Mouse (Mus musculus): Measurements from ENCODE around the gene Bcdin3d.
A peak's percentile ranks its signal among the peaks of the same experiment; 100 is the strongest.

The Bcdin3d gene

DNA sequence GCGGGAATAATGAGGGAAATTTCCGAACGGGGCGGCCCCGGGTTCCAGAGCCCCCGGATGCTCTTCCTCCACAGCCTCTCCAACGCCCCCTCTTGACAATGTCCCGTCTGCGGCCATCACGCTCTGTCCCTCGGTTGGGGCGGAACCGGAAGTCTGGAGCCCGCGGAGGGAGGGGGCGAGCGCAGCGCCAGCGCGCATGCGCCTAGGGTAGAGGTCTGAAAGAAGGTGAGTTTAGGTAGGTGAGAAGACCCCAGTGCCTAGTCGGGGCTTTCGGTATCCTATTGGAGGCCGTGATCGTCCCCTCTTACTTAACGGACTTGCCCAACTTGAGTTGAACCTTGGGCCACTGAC, at the start of gene Bcdin3d:
Gene Bcdin3d, minus strand, starts transcription at position 155 of the 351 bp plus-strand sequence.
- DNase-seq (ENCODE audit: inconsistent ontology term) = peak; percentile 92

DNA sequence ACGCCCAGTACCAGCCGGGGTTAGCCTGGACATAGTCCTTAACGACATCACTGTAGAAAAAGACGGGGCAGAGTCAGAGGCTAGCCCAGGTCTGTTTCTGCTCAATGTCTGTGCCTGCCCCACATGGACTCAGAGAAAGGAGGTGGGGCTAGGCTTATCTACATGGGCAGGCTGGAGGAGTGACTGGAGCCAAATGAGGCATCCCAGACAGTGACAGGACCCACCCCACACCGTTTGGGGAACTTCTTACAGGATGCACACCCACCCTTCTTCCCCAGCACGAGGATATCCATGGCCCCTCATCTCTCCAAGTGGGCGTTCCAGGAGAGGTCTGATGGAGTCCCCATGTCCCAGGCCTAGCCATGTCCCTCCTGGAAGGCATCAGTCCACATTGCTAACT, 45.8 kb upstream of the Bcdin3d start:
- no peak for DNase-seq (ENCODE audit: inconsistent ontology term)

DNA sequence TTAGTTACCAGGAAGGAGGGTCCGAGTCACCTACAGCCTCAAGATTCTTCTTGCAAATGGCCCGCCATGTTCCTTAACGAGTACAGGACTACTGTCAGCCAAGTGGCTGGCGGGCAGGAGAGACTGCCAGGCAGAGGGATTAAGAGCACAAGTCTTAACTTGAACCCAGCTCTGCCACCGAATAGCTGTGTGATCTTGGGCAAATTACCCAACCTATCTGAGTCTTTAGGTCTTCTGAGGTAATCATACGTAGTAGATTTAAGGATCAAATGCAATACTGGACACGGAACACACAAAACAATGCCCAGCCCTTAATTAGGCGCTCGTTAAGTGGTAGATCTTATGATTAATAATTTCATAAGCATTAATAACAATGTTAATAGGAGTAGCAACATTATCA, 45.1 kb upstream of the Bcdin3d start:
- DNase-seq (ENCODE audit: inconsistent ontology term) = no peak

DNA sequence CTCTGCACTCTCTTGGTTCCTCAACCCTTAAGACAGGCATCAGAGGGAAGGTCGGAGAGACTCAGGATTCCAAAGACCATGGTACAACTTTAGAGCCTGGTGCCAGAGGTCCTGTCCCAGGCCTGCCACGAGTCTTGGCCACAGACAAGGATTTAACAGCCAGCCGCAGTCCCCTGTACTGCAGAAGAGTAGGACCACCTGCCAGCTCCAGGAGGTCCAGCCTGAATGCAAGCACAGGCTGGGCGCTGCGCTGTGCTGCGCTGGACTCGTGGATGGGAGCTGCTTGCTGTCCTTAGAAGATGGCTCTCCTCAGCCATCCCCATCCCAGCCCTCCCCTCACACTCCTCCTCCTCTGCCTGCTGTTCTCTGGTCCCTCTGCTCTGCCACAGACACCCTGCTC, 43.2 kb upstream of the Bcdin3d start:
- no peak for DNase-seq (ENCODE audit: inconsistent ontology term)

DNA sequence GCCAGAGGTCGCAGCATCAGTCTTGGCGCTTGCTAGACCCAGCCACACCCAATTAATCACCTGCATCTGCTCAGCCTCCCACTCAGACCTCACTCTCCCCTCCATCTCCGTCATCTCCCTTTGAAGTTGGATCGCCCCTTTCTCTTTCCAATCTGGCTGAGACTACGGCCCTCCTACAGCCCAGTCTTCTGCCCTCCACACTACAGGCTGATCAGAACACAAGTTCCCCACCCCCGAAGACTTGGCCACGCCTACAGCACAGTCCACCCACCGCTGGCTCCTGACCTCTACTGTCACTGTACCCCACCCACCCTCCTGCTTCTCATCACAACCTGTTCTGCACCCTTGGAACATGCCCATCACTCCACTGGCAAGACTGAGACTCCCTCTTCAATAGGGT, 42.2 kb upstream of the Bcdin3d start:
- DNase-seq (ENCODE audit: inconsistent ontology term) = no peak

DNA sequence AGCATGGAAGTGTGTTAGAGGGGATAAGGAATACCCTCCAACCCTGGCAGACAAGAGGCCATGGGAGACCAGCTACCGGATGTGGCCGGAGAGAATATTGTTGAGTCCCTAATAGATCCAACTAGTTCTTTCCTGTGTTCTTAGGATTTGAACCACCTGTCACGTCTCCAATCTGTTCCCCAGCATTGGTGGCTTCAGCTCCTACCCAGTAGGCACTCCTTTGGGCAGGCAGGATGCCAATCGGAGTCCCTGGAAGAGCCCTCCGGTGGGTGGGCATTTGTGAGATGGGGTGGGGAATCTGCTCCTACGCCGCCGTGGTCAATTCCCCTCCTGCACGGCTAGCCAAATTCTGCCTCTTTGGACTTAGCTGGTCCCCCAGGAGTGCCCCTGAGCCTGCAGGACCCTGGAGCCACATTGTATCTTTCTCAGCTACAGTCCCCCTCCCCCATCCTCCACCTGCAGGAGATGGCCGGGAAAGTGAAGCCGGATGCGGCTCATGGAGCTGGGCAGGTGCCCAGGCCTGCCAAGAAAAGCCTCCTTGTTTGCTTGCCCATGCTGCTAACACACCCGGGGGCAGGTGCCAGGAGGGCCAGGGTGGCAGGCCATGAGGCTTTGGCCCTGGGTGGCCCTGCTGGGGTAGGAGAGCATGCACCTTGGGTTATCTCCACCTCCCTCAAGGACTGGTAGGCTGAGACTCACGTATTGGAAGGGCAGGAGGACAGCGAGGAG, 37.4 kb upstream of the Bcdin3d start:
- DNase-seq (ENCODE audit: inconsistent ontology term) = no peak

DNA sequence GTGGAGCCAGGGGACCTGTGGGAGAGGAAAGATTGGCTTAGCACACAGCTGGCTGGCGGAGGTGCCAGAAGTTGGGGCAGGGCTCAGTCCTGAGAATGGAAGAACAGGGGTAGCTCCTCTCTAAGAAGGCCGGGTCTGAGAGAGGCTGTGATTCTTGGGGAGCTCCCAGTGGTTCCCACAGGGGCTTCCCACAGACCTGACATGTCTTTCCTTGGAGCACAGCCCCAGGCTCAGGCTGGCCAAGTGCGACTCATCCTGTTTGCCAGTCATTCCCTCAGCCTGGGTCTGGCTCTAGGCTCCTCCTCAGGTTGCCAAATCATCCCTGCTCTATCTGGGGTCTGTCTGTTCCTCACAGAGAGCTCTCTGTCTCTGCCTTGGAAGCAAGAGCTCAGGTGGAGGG, 36.1 kb upstream of the Bcdin3d start:
- DNase-seq (ENCODE audit: inconsistent ontology term) = peak; percentile 53

DNA sequence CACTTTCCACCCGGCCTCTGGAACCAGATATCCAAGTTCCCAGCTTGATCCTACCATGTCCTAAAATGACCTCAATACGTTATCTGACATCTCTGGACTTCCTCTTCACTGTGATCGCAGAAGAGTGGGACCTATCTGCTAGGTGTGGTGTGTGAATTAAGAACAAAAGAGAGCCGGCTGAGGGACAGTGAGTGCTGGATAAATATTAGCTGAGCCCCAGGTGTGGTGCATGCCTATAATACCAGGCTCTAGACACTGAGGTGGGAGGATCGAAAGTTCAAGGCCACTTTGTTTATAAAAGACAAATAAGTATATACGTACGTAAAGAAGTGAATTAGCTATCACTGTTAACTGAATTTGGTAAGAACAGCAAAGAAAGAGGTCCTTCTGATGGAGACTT, 35.3 kb upstream of the Bcdin3d start:
- DNase-seq (ENCODE audit: inconsistent ontology term) = no peak

DNA sequence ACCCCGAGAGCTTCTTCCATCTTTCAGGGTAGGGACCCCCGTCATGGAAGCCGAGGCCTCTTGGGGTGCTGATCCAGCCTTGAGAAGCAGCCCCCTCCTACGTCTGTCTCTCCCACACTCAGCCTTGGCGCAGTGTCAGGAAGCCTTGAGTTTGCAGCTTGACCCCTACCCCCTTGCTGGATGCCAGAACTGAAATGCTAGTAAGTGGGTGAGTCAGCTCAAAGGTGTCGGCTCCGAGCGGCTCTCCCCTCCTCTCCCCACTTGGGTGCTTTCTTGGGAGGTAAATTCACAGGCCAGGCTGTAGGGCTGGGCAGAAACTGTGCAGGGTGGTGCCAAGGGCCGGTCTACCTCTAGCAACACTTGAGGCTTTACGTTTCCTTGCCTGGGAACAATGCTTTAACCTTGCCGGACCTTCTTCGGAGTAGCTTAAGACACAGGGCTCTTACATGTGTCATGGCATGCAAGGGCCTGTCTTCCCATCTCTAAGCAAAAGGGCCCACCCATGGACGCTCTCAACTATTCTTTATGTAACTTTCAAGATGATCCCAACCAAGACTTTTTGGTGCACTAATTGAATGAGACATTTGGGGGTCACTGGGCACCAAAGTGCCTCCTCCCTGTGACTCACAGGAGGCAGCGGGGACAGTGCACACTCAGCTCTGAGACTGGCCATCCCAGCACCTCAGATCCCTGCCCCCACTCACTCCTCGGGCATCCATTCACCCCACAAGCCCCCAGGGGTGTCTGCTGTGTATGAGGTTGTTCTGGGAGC, 31.0 kb upstream of the Bcdin3d start:
- peak; percentile 61 for DNase-seq (ENCODE audit: inconsistent ontology term)

DNA sequence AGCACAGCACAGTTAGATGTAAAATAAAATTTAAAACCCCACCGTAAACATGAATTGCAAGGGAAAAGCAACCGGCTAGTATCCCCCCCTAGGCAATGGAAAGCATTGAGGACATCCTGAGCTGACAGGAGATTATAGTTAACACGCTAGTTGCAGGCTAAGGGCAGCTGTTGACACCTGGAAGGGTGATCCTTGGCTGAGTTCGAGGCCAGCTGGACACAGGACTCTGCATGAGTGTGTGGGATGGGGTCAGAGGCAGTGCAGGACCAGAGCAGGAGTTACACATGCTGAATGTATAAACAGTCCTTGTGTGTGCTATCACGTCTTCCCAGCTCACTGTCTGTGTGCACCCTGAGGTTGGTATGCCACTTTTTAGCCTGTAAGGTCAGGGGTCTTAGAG, 28.7 kb upstream of the Bcdin3d start:
- no peak for DNase-seq (ENCODE audit: inconsistent ontology term)

DNA sequence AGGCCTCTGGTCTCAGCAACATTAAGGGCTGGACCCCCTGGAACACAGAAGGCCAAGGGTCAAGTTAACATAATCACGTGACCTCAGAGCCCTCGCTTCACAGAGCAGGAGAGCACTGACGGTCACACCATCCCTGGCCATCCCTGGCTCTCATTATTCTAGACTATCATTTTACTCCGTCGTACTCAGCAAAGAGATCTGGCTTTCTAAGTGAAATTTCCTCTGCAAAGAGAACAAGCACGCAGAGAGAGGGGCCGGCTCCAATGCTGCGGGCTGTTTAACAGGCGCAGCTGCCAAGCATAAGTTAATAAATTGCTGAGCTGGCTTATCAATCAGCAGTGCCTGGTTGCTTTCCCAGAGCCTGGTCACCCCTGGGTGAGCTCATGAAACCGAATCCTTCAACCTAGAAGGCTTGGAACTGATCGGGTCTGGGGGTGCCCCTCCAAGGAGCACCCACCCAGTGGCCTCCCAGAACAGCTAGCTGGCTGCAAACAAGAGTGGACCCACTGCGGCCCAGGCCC, 27.8 kb upstream of the Bcdin3d start:
- DNase-seq (ENCODE audit: inconsistent ontology term) = no peak

DNA sequence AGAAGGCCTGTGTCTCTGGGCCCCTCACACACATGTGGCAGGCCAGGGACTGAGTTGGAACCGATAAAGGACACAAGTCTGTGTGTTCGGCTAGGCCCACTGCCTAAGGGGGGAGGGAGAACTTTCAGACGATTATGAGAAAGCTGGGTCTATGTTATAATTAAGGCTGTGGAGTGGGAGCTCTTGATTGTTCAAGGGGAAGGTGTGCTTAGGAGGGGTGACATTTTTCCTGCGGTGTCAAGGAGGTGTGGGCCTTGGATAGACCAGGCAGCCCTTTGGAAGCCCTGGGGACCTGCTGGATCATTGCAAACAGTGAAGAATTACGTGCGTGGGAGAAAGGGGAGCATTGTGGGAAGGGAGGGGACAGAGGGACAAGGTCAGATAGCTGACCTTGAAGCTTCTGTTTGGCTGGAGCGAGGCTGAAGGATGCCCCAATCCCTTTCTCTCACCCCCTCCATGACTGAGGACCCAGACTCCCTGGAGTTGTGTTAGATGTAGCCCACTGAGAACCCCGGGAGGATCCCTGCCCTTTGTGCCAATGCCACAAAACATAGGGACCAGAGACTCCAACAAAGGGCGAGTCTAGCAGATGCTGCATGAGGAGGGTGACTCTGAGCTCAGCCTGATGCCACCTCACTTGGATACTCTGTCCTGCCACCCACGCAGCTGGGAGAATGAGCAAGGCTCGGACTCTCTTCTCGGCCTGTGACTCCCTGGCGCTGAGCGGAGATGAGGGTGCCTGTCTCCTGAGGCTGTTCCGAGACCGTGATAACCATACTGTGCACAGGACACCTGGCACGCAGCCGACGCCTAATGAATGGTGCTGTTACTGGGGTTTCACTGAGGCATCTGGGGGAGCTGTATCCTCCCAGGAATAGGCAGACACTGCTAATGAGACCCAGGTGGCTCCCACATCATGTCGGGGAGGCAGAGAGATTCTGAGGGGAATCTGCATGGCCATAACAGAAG, 27.0 kb upstream of the Bcdin3d start:
- peak; percentile 27 for DNase-seq (ENCODE audit: inconsistent ontology term)

DNA sequence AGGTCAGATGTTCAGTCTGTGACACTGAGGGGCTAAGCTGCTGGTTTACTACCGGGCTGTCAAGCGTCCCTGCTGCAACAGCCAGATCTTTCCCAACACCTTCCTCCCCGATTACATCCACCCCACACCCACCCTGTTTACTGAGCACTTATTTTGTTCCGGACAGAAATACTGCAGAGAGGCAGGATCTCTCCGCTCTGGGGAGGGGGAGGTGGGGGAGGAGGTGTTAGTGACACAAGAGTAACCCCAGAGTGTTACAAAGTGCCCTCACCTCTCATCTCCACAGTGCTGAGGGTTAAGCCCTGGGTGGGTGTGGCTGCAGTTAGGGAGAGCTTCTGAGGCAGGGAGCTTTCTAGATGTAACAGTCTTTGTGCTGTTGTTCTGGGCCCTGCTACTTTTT, 25.8 kb upstream of the Bcdin3d start:
- no peak for DNase-seq (ENCODE audit: inconsistent ontology term)

DNA sequence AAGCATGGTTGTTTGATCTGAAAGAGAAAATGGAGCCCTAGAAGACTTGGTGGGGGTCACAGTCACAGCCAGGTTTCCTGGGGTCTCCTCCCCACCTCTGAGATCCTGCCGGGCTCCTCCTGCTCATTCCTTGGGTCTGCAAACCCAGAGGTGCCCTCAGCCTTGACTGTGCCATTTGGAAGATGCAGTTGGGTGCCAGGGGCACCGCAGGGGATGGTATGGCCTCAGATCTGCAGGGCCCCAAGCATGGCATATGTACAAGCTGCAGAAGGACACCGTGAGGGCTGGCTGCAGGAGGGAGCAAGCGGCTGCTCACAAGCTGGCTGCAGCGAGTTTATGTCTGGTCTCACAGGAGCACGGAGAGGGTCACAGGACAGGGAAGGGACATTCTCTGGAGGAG, 25.2 kb upstream of the Bcdin3d start:
- no peak for DNase-seq (ENCODE audit: inconsistent ontology term)

DNA sequence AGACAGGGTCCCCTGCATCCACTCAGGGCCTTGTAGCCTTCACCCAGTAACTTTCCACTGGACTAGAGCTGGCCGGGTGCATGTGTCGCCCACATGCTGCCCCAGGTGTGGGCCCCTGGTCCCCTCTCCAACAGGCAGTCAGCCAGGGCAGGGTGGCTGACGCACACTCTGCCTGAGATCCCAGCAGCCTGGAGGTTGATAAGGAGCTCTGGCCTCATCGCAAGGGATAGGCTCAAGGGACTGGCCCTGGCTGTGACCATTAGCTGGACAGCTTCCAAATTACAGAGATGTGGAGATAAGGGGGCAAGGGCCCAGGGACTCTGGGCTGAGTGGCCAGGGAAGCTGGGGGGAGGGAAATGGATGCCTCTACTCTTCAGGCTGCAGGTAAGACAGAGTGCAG, 24.3 kb upstream of the Bcdin3d start:
- no peak for DNase-seq (ENCODE audit: inconsistent ontology term)

DNA sequence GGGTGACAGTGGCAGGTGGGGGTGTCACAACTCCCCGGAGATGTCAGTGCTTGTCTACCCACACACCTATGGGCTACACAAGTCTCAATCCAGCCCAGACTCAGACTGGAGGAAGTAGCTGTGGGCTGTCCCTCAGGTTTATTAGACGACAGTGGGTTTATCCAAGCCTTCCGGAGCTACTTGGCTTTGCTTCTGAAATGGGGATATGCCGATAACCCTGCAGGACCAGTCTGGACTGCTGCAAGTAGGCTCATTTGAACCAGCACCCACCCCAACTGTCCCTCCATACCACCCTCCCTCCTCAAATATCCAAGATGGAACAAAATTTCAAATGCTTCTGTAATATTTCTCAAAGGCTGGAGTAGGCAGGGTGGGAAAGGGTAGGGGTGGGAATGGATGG, 23.8 kb upstream of the Bcdin3d start:
- DNase-seq (ENCODE audit: inconsistent ontology term) = no peak

DNA sequence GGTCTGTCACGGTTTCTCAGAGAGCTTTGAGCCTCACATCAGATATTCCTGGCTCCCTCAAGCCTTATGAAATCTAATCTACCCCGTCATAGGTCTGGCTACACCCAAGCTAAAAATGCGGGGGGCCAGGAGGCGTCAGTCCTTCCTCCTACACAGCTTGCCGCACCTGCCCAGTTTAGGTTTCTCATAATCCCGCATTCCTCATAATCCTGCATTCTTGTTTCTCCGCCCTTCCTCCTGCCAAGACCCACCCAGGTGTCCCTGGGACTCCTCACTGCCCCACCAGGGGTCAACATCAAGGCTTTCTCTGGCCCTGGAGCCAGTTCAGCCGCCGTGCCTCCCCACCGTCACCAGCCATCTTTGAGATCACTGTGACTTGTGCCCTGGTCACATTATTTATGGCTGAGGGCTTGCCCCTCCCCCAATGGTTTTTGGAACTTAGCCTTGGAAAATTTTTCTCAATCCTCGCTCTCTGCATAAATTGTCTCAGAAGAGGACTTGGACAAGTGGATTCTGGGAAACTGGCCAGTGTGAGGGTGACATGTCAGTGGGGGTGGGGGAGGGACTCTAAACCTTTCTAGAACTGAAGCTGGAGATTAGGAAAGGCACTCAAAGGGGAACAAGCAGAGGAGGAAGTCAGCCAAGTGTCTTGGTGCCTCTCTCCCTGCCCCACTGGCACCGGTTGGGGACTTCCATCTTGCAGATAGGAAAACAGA, 23.2 kb upstream of the Bcdin3d start:
- DNase-seq (ENCODE audit: inconsistent ontology term) = peak; percentile 89

DNA sequence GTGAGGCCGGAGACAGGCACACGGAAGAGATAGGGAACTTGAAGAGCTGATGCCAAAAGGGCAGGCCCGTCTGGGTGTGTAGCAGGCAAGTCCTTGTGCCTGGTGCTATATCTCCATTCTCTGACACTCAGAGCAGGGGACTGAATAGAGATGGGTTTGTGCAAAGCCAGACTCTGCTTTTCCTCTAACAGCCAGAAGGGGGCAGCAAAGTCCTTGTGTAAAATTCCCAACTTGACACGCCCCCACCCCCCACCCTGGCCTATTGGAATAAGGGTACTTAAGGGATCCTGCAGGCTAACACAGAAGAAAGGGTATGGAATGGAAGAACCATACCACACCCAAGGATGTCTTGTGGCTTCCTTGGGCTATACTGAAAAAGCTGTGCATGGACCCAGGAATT, 22.5 kb upstream of the Bcdin3d start:
- DNase-seq (ENCODE audit: inconsistent ontology term) = peak; percentile 86

DNA sequence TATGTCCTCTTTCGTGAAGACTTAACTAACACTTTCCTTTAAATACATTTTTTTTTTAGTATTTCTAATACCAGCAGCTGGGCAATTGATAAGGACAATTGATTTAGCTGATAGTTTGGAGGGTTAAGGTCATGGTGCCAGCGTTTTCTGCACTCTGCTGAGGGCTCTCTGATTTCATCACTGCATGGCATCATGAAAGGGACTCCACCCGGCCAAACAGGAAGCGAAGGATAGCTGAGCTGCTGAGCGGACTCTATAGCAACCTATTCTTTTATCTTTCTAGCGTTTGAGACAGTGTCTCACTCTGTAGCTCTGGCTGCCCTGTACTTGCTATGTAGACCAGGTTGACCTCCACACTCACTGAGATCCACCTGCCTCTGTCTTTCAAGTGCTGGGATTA, 10.2 kb upstream of the Bcdin3d start:
- DNase-seq (ENCODE audit: inconsistent ontology term) = no peak

DNA sequence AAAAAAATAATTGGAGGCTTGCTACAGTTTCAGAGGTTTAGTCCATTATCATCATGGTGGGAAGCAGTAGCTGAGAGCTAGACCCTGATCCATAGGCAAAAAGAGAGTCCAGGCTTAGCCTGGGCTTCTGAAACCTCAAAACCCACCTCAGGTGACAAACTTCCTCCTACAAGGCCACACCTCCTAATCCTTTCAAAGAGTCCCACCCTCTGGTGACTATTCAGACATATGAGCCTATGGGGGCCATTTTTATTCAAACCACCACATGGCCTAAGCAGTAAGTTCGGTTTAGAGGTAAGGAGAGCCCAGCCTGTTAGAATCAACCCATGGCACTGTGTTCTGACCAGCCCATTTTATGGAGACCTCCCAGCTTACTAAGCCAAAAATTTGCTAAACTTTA, 1.3 kb upstream of the Bcdin3d start:
- DNase-seq (ENCODE audit: inconsistent ontology term) = no peak

DNA sequence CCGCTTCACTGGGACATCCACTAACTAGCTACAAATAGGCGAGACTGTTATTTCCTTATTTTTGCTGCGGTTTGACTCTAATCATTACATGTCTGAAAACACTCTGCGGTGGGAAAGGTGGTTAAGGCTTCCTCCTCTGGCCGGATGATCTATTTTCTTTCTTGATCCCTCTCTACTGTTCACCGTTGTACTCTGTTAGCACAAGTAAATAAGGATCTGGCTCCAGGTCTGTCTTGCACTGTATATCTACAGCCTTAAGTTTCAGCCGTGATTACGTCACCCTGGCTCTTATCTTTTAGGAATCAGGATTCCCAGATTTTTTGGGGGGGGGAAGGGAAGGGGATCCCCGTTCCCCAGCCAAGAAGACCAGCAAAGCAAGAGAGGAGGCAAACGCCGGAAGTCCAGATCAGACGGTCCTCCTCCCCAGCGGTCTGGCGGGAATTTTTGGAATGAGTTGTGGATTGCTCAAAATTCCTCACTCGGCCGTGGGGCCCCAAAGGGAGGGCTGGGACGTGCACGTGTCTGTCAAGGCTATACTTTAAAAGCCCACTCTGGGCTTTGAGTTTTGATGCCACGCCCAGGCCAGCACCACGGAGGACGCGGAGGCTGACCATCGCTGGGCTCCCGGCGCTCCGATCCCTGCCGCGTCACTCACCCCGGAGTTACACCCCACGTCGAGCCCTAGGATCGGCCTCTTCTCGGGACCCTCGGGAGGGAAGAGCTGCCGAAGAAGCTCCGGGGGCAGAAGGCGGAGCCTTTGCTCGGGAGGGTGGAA, 542 bp downstream of the Bcdin3d start:
- peak; percentile 91 for DNase-seq (ENCODE audit: inconsistent ontology term)

Measured in Muller cell, postnatal 12 days (primary cell).